Mouse (Mus musculus) natural killer cell, adult 2 months (primary cell): ENCODE measurements around the gene Cd180.

Experiments
- DNase-seq, 2 experiments: peaks; one replicate each; pipeline ENCODE4 v3.0.0; 2022; ENCODE audit warnings: low spot score in 2 of 2

Gene Cd180

DNA sequence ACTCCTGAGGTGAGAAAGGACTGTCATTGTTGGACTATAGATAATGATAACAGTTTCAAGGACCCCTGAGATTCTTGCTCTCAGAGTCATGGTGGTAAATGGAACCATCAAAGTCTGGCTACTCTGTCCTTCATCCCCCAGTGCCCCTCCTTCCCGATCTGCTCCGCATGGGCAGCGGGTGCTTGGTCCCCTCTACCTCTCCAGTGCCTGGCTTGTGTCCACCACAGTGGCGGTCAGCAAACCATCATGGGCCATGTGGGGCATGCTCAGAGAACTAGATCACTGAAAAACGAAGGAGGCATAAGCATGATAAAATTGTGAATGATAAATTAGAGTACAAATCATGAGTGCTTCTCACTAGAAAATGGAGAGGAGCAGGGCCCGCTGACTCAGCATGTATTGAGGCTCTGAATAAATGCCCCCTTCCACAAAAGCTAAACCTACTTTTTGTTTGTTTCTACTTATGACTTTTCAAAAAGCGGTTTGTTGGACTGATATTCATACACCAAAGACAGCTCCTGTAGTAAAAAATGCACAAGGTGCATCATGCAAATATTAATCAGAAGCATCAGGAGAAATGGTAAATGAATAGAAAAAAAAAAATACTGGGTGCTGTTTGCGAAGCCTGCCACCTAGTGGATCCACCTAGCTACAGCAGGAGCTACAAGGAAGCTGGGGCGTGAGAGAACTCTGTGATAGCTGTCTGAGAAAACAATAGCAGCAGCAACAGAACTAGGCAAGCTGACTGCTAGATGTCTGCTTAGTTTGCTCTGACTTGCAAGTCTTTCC lies 51.3 kb downstream of the Cd180 start:
- peak in 1 of 2 experiments; percentile 53 for DNase-seq

DNA sequence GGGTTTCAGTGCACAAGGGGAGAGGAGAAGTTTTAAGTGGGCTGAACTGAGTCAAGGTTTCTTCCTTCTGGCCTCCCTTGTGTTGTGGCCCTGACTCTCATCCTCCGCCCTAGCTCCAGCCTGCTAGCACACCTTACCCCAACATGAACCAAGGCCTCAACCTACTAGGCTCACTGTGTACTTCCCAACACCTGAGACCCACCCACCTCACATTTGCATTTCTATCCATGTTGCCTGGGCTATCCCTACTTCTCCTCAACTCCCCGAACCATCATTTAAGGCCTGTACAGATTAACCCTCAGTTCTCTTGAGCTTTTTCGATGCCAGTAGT lies 51.9 kb downstream of the Cd180 start:
- no peak for DNase-seq

DNA sequence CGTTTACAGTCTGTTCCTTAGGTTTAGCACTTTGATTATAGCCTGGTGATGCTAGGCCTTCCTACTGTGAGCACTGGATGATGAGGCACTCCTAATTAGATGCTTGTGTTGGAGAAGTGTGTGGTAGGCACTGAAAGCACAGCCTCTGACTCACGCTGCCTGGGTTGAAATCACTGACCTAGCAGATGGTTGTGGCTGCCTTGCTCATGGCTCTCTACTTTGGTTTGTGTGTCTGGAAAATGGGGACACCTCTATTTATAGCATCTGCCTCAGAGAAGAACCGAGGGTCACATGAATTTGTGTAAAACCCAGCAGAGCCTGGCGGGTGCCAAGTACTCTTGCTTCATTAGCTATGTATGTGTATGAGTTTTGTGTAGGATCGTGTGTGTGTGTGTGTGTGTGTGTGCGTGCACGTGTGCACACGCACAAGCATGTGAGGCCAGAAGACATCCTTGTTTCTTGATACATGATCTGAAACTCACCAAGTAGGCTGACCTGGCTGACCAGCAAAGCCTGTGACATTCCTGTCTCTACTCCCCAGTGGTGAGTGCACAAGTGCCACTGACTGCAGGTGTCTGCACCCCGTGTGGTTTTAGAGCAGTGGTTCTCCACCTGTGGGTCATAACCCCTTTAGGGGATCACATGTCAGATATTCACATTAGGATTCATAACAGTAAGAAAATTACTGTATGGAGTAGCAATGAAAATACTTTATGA lies 52.4 kb downstream of the Cd180 start:
- no peak for DNase-seq

DNA sequence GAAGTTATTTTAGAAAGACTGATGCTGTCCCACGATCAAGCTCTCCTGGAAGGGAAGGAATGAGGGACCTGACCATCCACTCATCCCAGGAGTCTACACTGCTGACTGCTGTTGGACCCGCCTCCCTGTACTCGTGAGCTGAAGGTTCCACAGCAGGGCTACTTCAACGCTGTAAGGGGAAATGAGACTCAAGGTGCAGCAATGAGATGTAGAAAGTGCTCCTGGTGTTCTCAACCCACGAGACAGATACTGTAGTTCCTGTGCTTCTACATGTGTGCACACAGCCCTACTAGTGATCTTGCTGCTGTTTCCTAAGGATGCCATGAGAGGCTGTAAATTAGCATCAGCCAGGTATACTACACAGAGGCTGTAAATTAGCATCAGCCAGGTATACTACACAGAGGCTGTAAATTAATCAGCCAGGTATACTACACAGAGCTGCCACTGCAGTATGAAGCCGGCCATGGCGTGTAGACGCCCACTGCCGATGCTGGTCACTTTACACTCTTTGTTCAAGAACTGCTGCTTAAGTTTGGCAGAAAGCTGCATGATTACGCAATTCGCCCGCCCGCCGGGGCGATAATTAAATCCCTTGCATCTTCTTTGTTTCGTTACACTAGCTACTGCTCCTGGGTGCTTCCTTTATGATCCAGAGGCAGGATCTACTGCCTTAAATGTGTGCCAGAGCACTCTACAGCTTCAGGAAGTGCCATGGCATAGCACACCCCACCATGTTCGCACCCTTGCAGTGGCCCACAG lies 53.6 kb downstream of the Cd180 start:
- no peak for DNase-seq

DNA sequence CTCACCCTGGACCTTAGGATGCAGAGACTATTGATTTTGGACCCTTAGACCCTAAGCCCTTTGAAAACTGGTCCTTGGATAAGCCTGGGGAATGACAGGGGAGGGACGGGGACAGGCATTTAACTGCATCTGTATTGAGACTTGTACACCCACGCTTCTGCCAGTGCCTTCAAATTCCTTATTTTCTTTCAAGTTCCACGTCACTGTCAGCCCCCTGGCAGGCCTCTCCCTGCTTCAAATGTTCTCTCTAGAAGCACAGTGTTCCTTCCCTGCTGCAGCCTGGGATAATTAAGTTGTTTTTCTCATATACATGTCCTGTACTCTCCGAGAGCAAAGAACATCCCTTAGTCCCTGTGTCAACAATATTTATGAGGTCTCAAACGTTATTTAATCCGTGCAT lies 55.8 kb downstream of the Cd180 start:
- no peak for DNase-seq

DNA sequence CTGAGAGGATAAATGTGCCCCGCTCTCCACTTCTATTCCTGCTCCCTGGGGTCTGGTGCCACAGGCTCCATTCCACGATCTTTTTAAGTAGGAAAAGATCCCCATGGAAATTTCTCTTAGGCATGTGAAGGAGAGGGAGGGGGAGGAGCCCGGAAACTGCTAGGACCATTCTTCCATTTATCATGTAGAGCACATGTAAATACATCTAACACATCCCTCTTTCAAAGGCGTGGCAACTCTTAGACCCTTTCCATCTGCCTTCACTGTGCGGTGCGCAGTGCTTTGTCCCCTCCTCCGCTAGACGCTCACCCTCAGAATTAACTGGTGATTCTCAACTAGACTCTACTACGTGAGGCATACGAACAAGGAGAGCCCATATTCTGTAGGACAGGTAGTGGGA lies 56.5 kb downstream of the Cd180 start:
- no peak for DNase-seq

DNA sequence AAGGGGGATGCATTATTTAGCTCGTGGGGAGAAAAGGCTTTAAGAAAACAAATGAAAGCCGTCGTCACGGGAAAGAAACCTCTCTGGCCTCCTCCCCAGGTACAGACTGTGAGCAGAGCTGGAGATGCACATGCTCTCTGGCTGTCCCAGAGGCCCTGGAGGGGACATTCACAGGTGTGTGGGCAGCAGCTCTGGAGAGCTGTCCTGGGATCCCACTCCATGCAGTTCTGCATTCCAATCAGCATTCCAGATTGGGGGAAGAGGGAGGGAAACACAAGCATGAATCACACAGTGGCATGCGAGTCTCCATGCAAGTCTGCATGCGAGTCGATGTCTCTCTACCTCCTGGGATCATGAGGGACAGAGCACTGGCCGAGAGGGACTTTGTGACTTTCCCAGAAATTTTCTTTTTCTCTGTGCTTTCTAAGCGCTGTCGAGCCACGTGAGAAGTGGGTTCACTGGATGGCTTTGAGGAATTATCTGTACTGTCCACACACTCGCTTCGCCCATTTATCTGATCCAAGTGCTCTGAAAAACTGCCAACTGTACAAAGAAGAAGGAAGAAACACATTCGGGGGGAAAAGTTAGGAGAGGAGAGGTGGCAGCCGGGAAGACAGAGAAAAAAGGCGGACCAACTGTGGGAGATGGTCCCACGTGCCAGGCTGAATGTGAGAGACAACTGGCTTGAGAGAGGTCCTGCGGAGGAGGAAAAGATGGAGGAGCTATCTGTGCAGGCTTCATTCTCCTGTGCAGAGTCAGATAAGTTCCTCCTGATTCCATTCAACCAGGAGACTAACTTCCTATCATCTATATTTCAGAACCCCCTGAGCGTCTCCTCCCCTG lies 60.6 kb downstream of the Cd180 start:
- no peak for DNase-seq

DNA sequence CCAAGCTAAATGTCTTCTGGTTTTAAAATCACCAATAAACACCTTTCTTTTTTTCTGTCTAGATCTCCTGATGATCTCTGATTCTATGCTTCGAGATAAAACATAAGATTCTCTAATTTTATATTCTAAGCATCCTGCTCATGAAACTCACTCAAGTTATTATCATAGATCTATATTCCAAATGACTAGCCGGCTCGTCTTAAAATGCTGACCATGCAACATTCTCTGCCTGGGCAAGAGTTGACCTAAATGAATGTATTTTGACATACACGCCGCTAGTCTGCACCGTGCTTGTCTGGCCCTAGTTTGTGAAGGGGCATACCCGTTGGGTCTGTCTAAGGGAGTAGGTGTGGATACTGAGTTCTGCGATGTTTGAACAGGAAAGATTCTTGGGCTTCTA lies 61.8 kb downstream of the Cd180 start:
- no peak for DNase-seq

DNA sequence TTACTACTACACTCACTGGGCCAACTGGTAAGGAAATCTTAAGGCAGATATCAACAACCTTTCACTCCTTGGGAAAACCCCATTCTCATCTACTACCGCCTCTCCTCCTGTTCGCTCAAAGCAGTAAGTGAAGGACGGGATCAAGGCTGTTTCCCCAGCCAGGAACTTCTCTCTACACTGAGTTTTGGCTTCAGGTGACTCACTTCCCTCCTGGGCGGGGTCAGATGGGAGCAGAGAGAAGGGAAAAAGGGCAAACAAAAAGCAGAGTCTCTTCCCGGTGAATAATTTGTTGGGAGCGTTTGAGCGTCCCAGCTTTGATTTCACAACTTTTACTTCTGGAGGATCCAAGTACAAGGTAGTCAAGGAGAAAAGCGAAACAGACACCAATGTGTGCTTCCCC lies 62.7 kb downstream of the Cd180 start:
- DNase-seq = no peak

DNA sequence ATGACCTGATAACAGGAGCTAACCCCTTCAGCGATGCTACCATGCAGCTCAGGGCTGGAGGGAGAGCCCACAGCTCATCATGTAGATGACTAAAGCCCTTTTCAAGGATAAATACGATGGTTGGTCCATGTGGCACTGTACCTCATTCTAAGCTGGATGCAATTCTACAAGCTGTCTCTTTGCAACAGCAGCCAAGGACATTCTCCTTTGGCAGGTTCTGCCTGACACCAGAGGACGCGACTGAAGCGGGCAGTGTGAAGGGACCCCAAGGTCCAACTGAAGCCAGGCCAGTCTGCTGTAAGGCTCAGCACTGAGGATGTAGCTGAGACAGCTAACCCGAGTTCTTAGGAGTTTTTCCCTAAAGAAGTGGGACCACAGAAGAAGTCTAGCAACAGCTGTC lies 64.7 kb downstream of the Cd180 start:
- no peak for DNase-seq

DNA sequence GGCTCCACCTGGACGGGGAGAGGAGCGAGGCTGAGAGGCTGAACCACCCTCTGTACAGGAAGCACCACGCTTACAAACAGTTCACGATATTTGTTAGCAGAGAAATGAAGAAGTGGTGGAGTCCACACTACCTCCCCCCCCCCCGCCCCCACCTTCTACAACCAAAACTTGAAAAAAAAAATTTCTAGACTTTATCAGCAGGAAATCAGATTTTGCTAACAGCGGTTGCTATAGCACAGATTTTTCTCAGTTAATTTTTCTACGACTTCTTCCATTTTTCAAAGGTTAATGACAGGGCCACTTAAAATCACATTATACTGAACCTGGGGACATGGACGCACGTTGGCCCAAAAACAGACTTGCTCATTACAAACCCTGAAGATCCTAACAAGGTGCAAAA lies 68.1 kb downstream of the Cd180 start:
- DNase-seq = no peak

DNA sequence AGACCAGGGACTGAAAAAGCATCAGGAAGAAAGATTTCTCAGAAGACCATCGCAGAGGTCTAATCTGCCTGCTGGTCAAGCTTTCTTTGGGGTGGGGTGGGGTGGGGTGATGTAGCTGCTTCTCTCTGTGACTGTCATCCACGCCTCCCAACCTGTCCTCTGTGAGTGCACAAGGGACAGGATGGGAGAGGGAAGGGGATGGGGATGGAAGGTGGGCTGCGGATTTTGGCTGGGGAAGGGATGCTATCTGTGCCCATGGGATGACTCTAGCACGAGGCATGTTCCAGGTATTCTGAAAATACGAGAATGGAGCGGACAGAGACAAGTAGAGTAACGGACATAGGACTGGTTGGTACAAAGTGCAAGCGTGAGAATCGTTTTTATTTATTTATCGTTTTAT lies 68.8 kb downstream of the Cd180 start:
- no peak for DNase-seq

DNA sequence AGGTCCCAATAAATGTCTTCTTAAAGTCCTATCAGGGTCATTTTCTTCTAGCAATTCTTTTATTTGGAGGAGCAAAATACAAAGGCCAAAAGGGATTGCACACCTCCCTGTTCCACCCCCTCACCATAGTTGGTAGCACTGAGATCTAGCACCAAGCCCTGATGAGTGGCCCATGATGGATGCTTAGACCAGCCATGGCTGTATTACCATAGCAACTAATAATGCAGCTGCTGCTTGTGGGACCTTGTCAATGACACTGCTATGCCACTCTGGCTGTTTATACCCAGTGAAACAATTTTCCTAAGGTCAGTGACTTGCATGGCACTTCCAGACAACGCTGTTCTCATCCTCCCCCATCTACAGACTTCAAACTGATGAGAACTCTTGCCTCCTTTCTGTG lies 70.9 kb downstream of the Cd180 start:
- no peak for DNase-seq

DNA sequence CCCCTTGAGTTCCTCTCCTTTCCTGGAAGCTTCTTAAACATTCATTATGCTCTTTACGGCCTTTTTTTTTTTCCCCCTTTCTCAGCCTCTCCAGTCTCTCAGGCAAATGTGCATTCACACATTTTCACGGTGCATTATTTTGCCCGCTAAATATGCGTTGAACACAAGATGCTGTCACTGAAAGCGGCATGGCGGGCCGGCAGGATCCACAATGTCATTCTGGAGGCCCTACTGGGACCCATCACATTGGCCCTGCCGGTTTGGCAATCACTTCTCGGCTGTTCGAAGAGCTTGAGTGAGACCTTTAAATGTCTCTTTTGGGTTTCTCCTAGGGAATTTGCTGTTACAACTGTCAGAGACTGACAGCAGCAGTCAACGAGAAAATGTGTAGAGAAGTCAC lies 71.9 kb downstream of the Cd180 start:
- DNase-seq = no peak

DNA sequence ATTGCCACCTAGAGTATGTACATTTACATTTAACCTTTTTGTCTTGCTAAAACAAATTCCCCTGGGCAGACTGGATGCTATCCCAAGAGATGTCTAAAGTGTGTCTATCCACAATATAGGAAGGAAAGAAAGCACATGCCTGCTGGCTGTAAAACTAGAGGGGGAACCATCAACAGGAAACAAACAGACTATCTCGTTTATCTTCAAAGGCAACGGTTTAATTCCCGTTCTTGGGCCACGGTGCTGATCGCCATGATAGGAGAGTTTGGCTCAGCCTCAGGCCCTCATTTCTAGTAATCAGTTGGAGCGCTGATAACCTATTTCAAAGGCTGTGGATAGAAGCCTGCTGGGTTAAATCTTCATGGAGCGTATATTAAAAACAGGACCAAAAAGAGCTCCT lies 73.8 kb downstream of the Cd180 start:
- DNase-seq = no peak

DNA sequence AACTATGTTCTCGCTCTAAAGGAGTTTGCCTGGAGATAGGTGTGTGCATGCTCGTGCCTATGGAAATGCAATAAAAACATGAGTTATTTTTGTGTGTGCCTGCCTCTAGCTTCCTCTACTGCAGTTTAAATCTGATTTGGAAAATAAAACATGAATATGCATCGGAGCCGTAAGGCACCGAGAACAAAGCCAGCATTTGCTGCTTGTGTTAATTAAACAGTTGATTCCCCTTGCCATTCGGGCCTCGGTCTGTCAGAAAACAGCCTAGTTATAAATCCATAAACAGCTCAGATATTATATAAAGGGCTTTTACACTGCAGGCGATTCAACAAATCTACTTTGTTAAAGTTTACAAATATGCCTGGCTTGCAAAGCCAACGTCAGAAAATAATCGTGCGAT lies 75.2 kb downstream of the Cd180 start:
- DNase-seq = no peak

DNA sequence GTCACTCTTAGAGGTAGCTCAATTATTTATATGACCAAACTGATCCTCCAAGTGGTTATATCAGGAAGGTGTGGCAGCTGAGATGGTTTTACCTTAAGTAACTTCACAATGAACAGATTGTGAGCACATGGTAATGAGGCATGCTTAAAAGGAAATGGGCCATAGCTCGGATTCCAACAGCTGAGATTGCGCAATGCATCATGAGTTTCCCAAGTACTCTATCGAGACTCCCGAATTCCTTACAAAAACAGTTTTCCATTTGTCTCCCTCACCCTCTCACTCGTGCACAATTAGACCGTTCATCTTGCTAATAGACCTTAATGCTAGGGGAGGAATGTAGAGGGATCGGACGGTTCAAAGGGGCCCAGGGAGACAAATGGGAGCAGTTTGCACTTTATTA lies 76.8 kb downstream of the Cd180 start:
- no peak for DNase-seq

DNA sequence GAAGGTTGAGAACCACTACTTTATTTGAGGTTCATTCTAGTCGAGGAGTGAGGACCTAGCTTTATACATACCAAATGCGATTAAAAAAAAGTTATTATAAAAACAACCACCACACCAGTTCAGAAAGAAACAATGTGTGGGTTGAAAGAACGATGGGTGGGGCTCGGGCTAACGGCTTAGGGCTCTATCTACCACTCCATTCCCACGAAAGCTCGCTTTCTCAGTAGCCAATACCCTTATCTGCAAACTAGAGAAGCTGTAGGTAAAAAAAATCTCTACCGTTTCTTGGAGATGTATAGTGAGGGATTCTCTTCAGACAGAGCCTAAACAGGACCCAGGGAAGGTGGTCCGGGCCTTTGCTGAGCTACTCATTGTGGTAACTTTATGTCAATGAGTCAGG lies 79.8 kb downstream of the Cd180 start:
- no peak for DNase-seq

DNA sequence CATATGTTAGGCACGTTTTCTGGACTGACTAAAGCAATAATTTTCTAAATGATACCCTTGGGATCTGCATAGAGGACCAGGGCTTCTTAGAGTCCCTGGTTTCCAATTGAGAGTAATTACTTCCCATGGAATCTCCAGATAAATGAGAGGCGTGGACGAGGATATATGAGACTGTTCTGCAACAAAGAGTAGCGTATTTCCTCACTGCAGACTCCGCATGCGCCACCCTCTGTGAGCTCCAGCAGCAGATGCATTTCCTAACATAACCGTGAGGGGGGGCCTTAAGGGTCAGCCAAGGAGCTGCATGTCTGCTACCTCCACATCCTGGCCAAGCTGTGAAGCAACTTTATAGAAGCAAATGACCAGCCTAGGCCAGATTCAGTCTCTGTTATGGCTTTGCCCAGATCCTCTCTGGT lies 81.4 kb downstream of the Cd180 start:
- no peak for DNase-seq

DNA sequence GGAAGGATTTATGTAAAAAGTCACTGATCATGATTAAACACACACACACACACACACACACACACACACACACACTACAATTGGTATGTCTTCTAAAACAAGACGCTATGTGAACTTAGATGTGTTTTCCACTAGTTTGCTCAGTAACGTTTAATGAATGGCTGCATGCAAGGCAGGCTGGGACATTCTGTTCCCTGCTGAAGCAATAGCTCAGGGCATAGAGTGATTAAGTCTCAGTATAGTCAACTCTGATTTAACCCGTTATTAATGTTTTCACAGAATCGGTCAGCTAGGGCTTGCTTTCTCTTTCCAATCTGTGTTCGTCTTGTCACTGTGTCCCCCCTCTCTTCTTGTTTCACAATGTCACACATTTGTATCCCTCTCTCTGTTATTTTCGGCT lies 82.1 kb downstream of the Cd180 start:
- DNase-seq = no peak

DNA sequence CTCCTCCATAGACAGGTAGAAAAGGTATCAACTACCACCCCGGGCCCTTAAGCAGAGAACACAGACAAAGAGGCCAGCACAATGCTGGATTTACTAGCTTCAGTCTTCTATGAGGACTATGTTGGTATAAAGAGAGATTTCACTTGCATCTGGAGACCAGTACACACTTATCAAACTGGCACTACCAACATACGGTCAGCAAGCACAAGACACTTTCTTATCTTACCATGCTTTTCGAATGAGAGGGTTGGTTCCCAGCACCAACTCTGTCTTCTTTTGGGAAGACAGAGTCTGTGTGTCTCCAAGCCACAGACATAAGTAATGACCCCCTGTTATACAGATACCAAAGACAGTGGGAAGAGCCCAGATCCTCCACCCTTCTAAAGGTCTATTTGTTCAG lies 85.5 kb downstream of the Cd180 start:
- no peak for DNase-seq

DNA sequence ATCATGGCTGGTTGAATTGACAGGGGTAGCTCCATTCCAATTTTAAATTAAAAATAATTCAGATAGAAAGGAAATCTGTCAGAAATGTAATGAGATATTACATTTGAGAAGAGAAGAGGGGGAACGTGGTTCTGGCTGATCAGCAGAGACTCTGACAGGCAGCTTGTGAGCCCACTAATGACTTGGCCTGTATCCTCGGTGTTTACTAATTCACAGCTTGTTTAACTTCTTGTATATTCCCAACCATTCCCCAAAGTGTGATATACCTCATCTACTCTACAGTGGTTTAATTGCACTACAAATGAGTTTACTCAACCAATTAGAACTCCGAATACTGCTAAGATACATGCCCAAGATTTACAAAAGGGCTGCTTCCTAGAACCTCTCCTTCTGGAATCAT lies 85.9 kb downstream of the Cd180 start:
- DNase-seq = no peak
